Mouse (Mus musculus) stomach, postnatal 0 days (tissue): ENCODE results near the gene She.

Source experiments
- CTCF ChIP-seq: IDR thresholded peaks from 2 replicates; pipeline ENCODE4 v1.5.1; 2016; ENCODE audit warnings: antibody characterized with exemption, low read depth, mild to moderate bottlenecking, moderate library complexity
- EP300 ChIP-seq: optimal IDR thresholded peaks from 2 replicates; pipeline ENCODE3; 2016; ENCODE audit warnings: antibody characterized with exemption

- TF ChIP-seq CTCF, result no peak
- TF ChIP-seq EP300, result no peak
These were observed 46.0 kb downstream of the She start for GRCm38 (mm10) chr3:89877129-89877528.
